Mouse (Mus musculus): ENCODE data around the gene Slc6a4. TPM values are rescaled to one million over a fixed set of nuclear protein-coding genes. Genes with fewer than 3 reads are reported as not detected.

The Slc6a4 gene
- total RNA-seq, 2 experiments from 2014 or later: 0.60 to 1.3 TPM

Small RNA genes within 50 kb of the gene (microRNA-seq; reads per million reads assigned to microRNA genes)
- 1,335 to 2,288 reads per million in 2 experiments for gene Mir423

Other genes with a start within 250 kb of the Slc6a4 start
- 10 to 100 TPM; 30.7 to 32.9 TPM for gene Gosr1, start 235.0 kb upstream of the Slc6a4 start, total RNA-seq (2021)
- gene Cpd, start 151.6 kb upstream of the Slc6a4 start, total RNA-seq (2021): 10 to 100 TPM; 66.5 to 71.9 TPM
- gene Tmigd1, start 96.4 kb upstream of the Slc6a4 start, total RNA-seq (2021): under 1 TPM; 0.24 to 0.55 TPM
- gene Blmh, start 73.8 kb upstream of the Slc6a4 start, total RNA-seq (2021): 10 to 100 TPM; 54.8 to 64.8 TPM
- 10 to 100 TPM; 17.3 to 18.4 TPM for gene Nsrp1, start 79.8 kb downstream of the Slc6a4 start, total RNA-seq (2021)
- under 1 TPM; 0.57 to 0.69 TPM for gene Efcab5, start 190.4 kb downstream of the Slc6a4 start, total RNA-seq (2021)
- 10 to 100 TPM; 97.0 to 97.2 TPM for gene Ssh2, start 217.7 kb downstream of the Slc6a4 start, total RNA-seq (2021)

All from heart, postnatal 10 days (tissue).